Mouse (Mus musculus) embryonic facial prominence, embryonic 12.5 days (tissue): Measurements from ENCODE around the gene Egfr. TPM values are rescaled to one million over a fixed set of nuclear protein-coding genes. Genes with fewer than 3 reads are reported as not detected.
A peak's percentile ranks its signal among the peaks of the same experiment; 100 is the strongest.

ENCODE experiments used
- ATAC-seq: fragments of 200-750 bp; cut with Nextera tagmentation; 2 replicates; pipeline ENCODE4 v1.8.0; 2017; ENCODE audit not compliant: insufficient number of reproducible peaks, insufficient read depth, low FRiP score, low TSS enrichment
- H3K27ac ChIP-seq: fragments of 300-500 bp; sonication (generic); 2 replicates; pipeline ENCODE4 v1.5.1; 2016; ENCODE audit warnings: mild to moderate bottlenecking
- H3K27me3 ChIP-seq: fragments of 300-500 bp; sonication (generic); 2 replicates; pipeline ENCODE4 v1.6.1; 2016; ENCODE audit warnings: mild to moderate bottlenecking, moderate library complexity
- H3K36me3 ChIP-seq: fragments of 300-500 bp; sonication (generic); 2 replicates; pipeline ENCODE4 v1.6.1; 2016; ENCODE audit warnings: mild to moderate bottlenecking
- H3K4me1 ChIP-seq: fragments of 300-500 bp; sonication (generic); 2 replicates; pipeline ENCODE4 v1.6.1; 2016
- H3K4me2 ChIP-seq: fragments of 300-500 bp; sonication (generic); replicated peaks from 2 replicates; pipeline ENCODE4 v1.6.1; 2016; ENCODE audit warnings: mild to moderate bottlenecking, moderate library complexity
- H3K4me3 ChIP-seq: fragments of 300-500 bp; sonication (generic); 2 replicates; pipeline ENCODE4 v1.5.1; 2016; ENCODE audit warnings: mild to moderate bottlenecking
- H3K9ac ChIP-seq: fragments of 300-500 bp; sonication (generic); 2 replicates; pipeline ENCODE4 v1.6.1; 2016; ENCODE audit warnings: mild to moderate bottlenecking, moderate library complexity
- H3K9me3 ChIP-seq: fragments of 300-500 bp; sonication (generic); 2 replicates; pipeline ENCODE4 v1.6.1; 2016; ENCODE audit warnings: mild to moderate bottlenecking, moderate library complexity
- WGBS: fragments of 180-500 bp; shearing (Covaris S2); methylation state at CpG from one replicate; pipeline ENCODE4 v1.1.7; 2016; 5-methylcytosine and 5-hydroxymethylcytosine counted together
- polyA plus RNA-seq: library from polyadenylated mRNA; unstranded; fragments of >200 nt; fragmentation: Nextera tagmentation; extraction: Ambion mirVana; gene quantifications from 2 replicates; pipeline ENCODE4 v1.2.1, GENCODE M21; 2016

Gene Egfr
- polyA plus RNA-seq, 1 experiment from 2014 or later, result 16.5 TPM

DNA sequence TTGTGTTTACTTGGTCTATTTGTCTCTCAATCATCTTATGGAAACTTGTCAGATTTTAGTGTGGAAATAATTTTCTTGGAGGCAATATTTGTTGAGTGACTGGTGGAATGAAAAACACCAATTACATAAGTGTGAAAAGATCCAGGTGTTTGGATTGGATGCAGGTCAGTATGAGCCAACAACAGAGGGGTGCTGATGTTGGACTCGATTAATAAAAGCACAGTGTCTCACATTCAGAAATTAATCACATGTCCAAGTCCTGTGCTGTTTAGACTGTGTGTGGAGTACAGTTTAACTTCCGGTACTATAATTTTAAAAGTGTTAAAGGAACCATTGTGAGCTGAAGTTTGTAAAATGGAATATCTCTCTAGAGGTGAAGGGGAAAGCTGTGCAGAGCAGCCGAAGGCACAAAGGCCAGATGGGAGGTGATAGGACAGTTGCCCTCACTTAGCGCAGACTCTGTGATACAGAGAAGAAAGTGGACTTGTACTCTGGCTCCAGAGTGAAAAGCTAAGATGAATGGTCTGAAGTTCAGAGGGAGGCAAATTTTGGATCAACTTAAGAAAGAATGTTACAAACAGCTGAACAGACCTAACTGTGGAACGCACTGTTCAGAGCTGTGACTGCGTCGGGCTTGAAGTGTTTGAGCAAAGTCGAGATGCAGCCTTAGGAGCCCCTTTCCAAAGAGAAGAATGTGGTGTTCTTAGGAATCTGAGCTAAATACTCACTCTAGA lies 32.1 kb downstream of the Egfr start:
- ATAC-seq, result no peak
- no peak overlapping the region for H3K27ac ChIP-seq
- WGBS, result 86% methylated on average over 8 of the region's 8 CpGs

GRCm38 (mm10) chr11:16792638-16793585 lies 40.9 kb downstream of the Egfr start:
- Histone ChIP-seq H3K27ac (0 out of 2 replicates have a peak overlapping the region, but pooled peaks have one; percentile 36), H3K36me3 (no peaks in the 10 kb centered on the region), H3K9me3 (no peaks in the 10 kb centered on the region), H3K4me2 (no peak overlapping the region), H3K9ac (no peak overlapping the region), H3K4me3 (no peak overlapping the region), H3K4me1 (0 out of 2 replicates have a peak, but pooled peaks cover 6% of the 10 kb centered on the region), H3K27me3 (no peaks in the 10 kb centered on the region)
- WGBS, result 28% methylated on average over 5 of the region's 5 CpGs
- no peak for ATAC-seq

More for the DNA sequence above, 32.1 kb downstream of the Egfr start:
- Histone ChIP-seq H3K4me3 (no peak overlapping the region), H3K9me3 (no peaks in the 10 kb centered on the region), H3K4me1 (peaks cover 4% of the 10 kb centered on the region; the same call in 1 of the 2 replicates), H3K4me2 (no peak overlapping the region), H3K9ac (no peak overlapping the region), H3K36me3 (no peaks in the 10 kb centered on the region), H3K27me3 (no peaks in the 10 kb centered on the region)

GRCm38 (mm10) chr11:16795012-16795411 lies 43.0 kb downstream of the Egfr start:
- Histone ChIP-seq H3K9me3 (no peaks in the 10 kb centered on the region), H3K9ac (no peak overlapping the region), H3K4me3 (no peak overlapping the region), H3K36me3 (no peaks in the 10 kb centered on the region), H3K27ac (no peak overlapping the region), H3K4me1 (0 out of 2 replicates have a peak, but pooled peaks cover 6% of the 10 kb centered on the region), H3K27me3 (no peaks in the 10 kb centered on the region), H3K4me2 (no peak overlapping the region)
- ATAC-seq, result no peak

DNA sequence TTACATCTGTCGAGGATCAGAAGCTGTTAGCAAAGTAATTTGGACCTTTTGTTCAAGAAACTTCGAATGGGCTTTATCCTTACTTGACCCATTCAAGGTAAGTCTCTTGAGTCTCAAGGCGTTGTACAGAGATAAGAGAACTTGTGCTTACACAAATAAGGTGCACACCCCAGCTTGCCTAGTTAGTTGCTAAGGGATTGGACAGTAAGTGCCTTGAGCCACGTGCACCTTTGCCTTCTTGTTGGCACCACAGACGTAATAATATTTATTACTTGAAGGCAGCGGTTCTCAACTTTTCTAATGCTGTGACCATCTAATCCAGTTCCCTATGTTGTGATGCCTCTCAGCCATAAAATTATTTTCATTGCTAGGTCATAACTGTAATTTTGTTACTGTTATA lies 43.5 kb downstream of the Egfr start:
- H3K9ac ChIP-seq, result no peak overlapping the region
- no peak overlapping the region for H3K4me2 ChIP-seq
- H3K9me3 ChIP-seq, result no peaks in the 10 kb centered on the region
- H3K36me3 ChIP-seq, result no peaks in the 10 kb centered on the region
- no peak overlapping the region for H3K4me3 ChIP-seq
- WGBS, result 79% methylated on average over 6 of the region's 6 CpGs
- H3K4me1 ChIP-seq, result 0 out of 2 replicates have a peak, but pooled peaks cover 6% of the 10 kb centered on the region
- ATAC-seq, result no peak
- no peaks in the 10 kb centered on the region for H3K27me3 ChIP-seq
- H3K27ac ChIP-seq, result no peak overlapping the region

DNA sequence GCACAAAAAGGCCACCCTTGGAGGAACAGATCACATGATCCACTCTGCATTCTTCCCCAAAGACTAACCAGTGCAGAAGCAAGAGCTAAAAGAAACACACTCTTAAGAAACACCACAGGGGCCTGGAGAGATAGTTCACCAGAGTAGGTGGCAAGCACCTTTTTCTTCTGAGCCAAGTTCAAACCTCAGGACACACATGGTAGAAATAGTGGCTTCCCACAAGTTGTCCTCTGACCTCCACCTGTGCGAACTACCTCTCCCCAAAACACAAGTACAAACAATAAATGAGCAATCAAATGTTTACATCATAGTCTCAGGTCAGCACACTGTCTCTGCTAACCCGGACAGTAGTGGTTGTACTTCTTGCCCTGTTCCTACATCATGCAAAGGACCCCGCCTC lies 45.5 kb downstream of the Egfr start:
- no peak for ATAC-seq
- WGBS, result 85% methylated on average over 3 of the region's 3 CpGs

GRCm38 (mm10) chr11:16798136-16798535 lies 46.1 kb downstream of the Egfr start:
- H3K27ac ChIP-seq, result no peak overlapping the region
- no peaks in the 10 kb centered on the region for H3K36me3 ChIP-seq
- H3K4me1 ChIP-seq, result no peaks in the 10 kb centered on the region
- H3K27me3 ChIP-seq, result no peaks in the 10 kb centered on the region
- H3K4me3 ChIP-seq, result no peak overlapping the region
- no peaks in the 10 kb centered on the region for H3K9me3 ChIP-seq
- no peak overlapping the region for H3K9ac ChIP-seq
- no peak overlapping the region for H3K4me2 ChIP-seq
- no peak for ATAC-seq

More for the DNA sequence above, 45.5 kb downstream of the Egfr start:
- H3K9me3 ChIP-seq, result no peaks in the 10 kb centered on the region
- no peak overlapping the region for H3K27ac ChIP-seq
- H3K4me3 ChIP-seq, result no peak overlapping the region
- H3K4me1 ChIP-seq, result 0 out of 2 replicates have a peak, but pooled peaks cover 2% of the 10 kb centered on the region
- H3K36me3 ChIP-seq, result no peaks in the 10 kb centered on the region
- H3K4me2 ChIP-seq, result no peak overlapping the region
- H3K27me3 ChIP-seq, result no peaks in the 10 kb centered on the region
- H3K9ac ChIP-seq, result no peak overlapping the region

DNA sequence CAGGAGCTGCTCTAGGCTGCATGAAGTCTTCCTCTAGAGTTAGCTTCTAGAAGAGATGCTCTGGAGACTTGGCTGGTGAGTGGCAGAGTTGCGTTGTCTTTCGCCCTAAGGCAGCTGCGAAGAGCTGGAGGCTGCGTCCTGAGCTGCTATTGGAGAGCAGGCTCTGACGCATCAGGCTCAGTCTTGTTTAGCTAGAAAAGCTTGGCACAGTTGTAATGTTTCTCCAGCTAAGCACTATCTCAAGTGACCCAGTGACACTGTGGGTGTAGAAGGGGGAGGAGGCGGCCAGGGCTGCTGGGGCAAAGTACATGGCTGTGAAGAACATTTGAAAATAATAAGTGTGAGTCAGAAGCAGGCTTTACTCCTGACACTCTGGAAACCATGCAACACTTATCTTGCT lies 48.5 kb downstream of the Egfr start:
- no peaks in the 10 kb centered on the region for H3K9me3 ChIP-seq
- H3K4me3 ChIP-seq, result no peak overlapping the region
- no peak overlapping the region for H3K27ac ChIP-seq
- H3K4me1 ChIP-seq, result no peaks in the 10 kb centered on the region
- H3K36me3 ChIP-seq, result no peaks in the 10 kb centered on the region
- no peaks in the 10 kb centered on the region for H3K27me3 ChIP-seq
- no peak overlapping the region for H3K9ac ChIP-seq
- no peak for ATAC-seq
- 71% methylated on average over 6 of the region's 6 CpGs for WGBS
- no peak overlapping the region for H3K4me2 ChIP-seq

- Histone ChIP-seq H3K4me3 (no peak overlapping the region), H3K4me1 (no peaks in the 10 kb centered on the region), H3K27ac (no peak overlapping the region), H3K9ac (no peak overlapping the region), H3K27me3 (no peaks in the 10 kb centered on the region), H3K9me3 (no peaks in the 10 kb centered on the region), H3K4me2 (no peak overlapping the region), H3K36me3 (no peaks in the 10 kb centered on the region)
- WGBS, result 89% methylated on average over 1 of the region's 1 CpGs
- ATAC-seq, result no peak
Measured at GRCm38 (mm10) chr11:16802668-16803067, 50.7 kb downstream of the Egfr start.

GRCm38 (mm10) chr11:16804016-16804415 lies 52.0 kb downstream of the Egfr start:
- H3K36me3 ChIP-seq, result no peaks in the 10 kb centered on the region
- no peak overlapping the region for H3K9ac ChIP-seq
- H3K27me3 ChIP-seq, result no peaks in the 10 kb centered on the region
- no peak overlapping the region for H3K27ac ChIP-seq
- 0 out of 2 replicates have a peak, but pooled peaks cover 4% of the 10 kb centered on the region for H3K4me1 ChIP-seq
- H3K9me3 ChIP-seq, result no peaks in the 10 kb centered on the region
- WGBS, result 89% methylated on average over 2 of the region's 2 CpGs
- no peak for ATAC-seq
- H3K4me3 ChIP-seq, result no peak overlapping the region
- H3K4me2 ChIP-seq, result no peak overlapping the region

DNA sequence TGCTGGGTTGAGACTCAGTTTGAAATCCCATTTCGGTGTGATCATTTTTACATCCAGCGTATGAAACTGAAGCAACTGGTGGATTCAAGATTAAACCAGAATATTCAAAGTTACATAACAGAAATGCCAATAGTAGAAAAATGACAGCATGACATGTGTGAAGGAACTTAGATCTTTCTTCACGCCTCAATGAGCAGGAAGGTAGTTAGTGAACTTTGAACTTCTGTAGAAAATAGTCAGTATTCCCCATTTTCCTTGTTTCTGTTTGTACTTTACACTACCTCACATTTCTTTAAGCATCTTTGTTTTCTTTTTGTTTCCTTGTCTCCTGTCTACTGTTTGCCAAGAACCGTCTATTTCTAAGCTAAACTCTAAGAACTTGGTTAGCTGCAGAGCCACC lies 53.9 kb downstream of the Egfr start:
- no peak for ATAC-seq
- Histone ChIP-seq H3K27me3 (no peaks in the 10 kb centered on the region), H3K4me2 (no peak overlapping the region), H3K9me3 (no peaks in the 10 kb centered on the region), H3K27ac (no peak overlapping the region), H3K4me3 (no peak overlapping the region), H3K36me3 (no peaks in the 10 kb centered on the region), H3K4me1 (peaks cover 23% of the 10 kb centered on the region), H3K9ac (no peak overlapping the region)
- WGBS, result 82% methylated on average over 4 of the region's 4 CpGs

GRCm38 (mm10) chr11:16809161-16809967 lies 57.4 kb downstream of the Egfr start:
- no peak overlapping the region for H3K9ac ChIP-seq
- WGBS, result 60% methylated on average over 9 of the region's 9 CpGs
- H3K27me3 ChIP-seq, result no peaks in the 10 kb centered on the region
- no peak for ATAC-seq
- no peaks in the 10 kb centered on the region for H3K9me3 ChIP-seq
- H3K27ac ChIP-seq, result peak overlapping the region; percentile 20; the same call in 1 of the 2 replicates
- H3K4me1 ChIP-seq, result peaks cover 31% of the 10 kb centered on the region
- no peak overlapping the region for H3K4me2 ChIP-seq
- no peaks in the 10 kb centered on the region for H3K36me3 ChIP-seq
- no peak overlapping the region for H3K4me3 ChIP-seq
